Mouse (Mus musculus) stomach, embryonic 15.5 days (tissue): ENCODE data around the gene Asap3. TPM values are rescaled to one million over a fixed set of nuclear protein-coding genes. Genes with fewer than 3 reads are reported as not detected.

Source experiments
- ATAC-seq: fragments of 200-750 bp; cut with Nextera tagmentation; 2 replicates; pipeline ENCODE4 v1.8.0; 2017; ENCODE audit warnings: low read depth, moderate number of reproducible peaks, moderate TSS enrichment; ENCODE audit not compliant: insufficient read depth, low FRiP score
- H3K27ac ChIP-seq: fragments of 300-500 bp; sonication (generic); 2 replicates; pipeline ENCODE4 v1.5.1; 2015; ENCODE audit warnings: mild to moderate bottlenecking, inconsistent platforms
- H3K27me3 ChIP-seq: fragments of 300-500 bp; sonication (generic); replicated peaks from 2 replicates; pipeline ENCODE4 v1.6.1; 2015; ENCODE audit warnings: inconsistent platforms
- H3K36me3 ChIP-seq: fragments of 300-500 bp; sonication (generic); 2 replicates; pipeline ENCODE4 v1.6.1; 2015; ENCODE audit warnings: inconsistent platforms
- H3K4me1 ChIP-seq: fragments of 300-500 bp; sonication (generic); 2 replicates; pipeline ENCODE4 v1.6.1; 2015; ENCODE audit warnings: inconsistent platforms
- H3K4me2 ChIP-seq: fragments of 300-500 bp; sonication (generic); 2 replicates; pipeline ENCODE4 v1.6.1; 2015; ENCODE audit warnings: mild to moderate bottlenecking, inconsistent platforms
- H3K4me3 ChIP-seq: fragments of 300-500 bp; sonication (generic); replicated peaks from 2 replicates; pipeline ENCODE4 v1.5.1; 2015; ENCODE audit warnings: inconsistent platforms
- H3K9ac ChIP-seq: fragments of 300-500 bp; sonication (generic); 2 replicates; pipeline ENCODE4 v1.6.1; 2015; ENCODE audit warnings: inconsistent platforms
- H3K9me3 ChIP-seq: fragments of 300-500 bp; sonication (generic); 2 replicates; pipeline ENCODE4 v1.6.1; 2016; ENCODE audit warnings: inconsistent platforms
- WGBS: fragments of 180-500 bp; shearing (Covaris S2); methylation state at CpG from one replicate; pipeline ENCODE4 v1.1.7; 2015; 5-methylcytosine and 5-hydroxymethylcytosine counted together
- polyA plus RNA-seq: library from polyadenylated mRNA; unstranded; fragments of >200 nt; fragmentation: Nextera tagmentation; extraction: Ambion mirVana; gene quantifications from 2 replicates; pipeline ENCODE4 v1.2.1, GENCODE M21; 2015

The Asap3 gene
- polyA plus RNA-seq, 1 experiment from 2014 or later = 6.4 TPM

DNA sequence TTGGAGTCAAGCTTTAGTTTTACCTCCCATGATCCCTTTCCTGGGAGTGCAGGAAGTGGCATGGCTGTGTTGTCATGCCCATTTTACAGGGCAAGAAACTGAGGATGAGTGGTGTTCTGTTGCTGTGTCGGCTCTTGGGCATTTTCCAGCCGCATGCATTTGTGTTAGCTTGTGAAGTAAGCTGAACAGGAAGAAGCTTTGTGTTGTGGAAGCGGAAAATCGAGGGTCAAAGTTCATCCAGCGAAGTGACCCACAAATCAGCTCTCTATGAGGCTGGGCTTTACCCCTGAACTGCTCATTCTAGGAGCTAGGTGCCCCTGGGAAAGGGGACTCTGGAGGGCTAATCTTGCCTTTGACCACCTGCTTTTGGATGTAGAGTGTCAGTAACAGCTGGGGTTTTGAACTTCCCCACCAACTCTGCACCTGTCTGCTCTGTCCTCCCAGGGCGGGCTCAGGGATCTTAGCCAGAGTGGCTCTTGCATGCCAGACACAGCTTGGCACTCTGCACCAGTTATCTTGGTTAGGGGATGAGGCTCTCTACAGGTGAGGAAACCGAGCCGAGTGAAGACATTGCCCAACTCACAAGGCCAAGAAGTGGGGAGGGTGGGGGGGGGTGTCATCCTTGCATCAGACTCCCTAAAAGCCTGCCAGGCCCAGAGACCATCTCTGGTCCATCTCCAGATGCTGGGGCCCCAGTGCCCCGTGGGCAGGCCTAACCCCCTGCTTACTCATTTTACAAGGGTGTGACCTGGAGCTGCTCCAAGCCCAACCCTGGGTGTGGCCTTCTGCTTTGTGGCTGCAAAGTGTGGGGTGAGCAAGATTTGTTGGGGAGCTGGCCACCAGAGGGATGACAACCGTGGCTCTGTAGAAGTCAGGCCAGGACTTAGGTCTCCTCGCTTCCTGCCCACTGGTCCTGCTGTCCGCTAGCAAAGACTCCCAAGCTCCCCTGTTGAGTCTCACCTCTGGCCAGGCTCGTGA, 31.7 kb upstream of the Asap3 start:
- Histone ChIP-seq H3K4me3 (peak overlapping the region; percentile 78; the same call in 1 of the 2 replicates), H3K4me2 (peak overlapping the region; percentile 99), H3K9me3 (no peaks in the 10 kb centered on the region), H3K4me1 (peaks cover 59% of the 10 kb centered on the region), H3K27me3 (no peaks in the 10 kb centered on the region), H3K9ac (no peak overlapping the region), H3K36me3 (no peaks in the 10 kb centered on the region), H3K27ac (peak overlapping the region; percentile 71; the same call in 1 of the 2 replicates)
- WGBS = 64% methylated on average over 13 of the region's 13 CpGs
- ATAC-seq = peak; percentile 77

DNA sequence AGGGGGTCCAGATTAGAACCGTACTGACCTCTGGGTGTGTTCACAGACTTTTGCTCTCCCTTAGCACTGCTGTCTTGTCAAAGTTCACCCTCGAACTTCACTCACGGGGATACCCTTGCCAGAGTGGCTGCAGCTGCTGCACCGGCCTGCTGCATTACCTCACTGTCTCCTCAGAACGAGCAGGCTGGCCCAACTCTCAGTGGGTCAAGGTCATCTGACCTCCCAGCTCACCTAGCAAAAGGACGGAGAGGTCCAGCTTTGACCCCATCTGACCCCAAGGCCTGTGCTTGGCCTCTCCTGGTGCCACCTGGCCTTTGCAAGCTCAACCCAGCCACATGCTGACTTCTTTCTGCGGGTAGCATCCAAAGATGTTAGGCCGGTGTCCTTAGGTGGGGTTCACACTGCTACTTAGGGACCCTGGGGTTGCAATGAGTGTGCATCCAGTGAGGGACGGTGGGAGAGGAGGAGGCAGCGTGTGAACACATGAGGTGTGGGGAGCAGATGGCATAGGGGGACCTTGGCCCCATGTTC, 30.1 kb upstream of the Asap3 start:
- peaks cover 72% of the 10 kb centered on the region for H3K4me1 ChIP-seq
- H3K9ac ChIP-seq = no peak overlapping the region
- H3K4me3 ChIP-seq = no peak overlapping the region
- peak overlapping the region; percentile 31 for H3K27ac ChIP-seq
- no peak overlapping the region for H3K4me2 ChIP-seq
- no peaks in the 10 kb centered on the region for H3K36me3 ChIP-seq
- no peaks in the 10 kb centered on the region for H3K27me3 ChIP-seq
- 64% methylated on average over 10 of the region's 10 CpGs for WGBS
- H3K9me3 ChIP-seq = no peaks in the 10 kb centered on the region
- no peak for ATAC-seq

DNA sequence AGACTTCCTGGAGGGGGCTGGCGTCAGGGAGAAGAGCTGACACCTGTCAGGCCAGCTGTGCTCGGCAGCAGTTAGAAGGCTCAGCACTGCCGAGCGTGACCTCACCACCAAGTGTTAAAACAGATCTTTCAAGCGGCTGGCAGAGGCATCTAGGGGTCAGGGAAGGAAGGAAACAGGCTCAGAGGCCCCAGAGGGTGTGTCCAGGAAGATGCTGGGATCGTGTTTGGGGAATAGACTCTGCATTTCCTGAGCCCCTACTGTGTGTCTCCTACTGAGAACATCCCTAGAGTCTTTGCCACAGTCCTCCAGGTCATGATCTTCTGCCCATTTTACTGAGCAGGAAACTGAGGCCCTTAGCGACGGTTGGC, 28.9 kb upstream of the Asap3 start:
- ATAC-seq = no peak
- Histone ChIP-seq H3K36me3 (no peaks in the 10 kb centered on the region), H3K4me3 (0 out of 2 replicates have a peak overlapping the region, but pooled peaks have one; percentile 6), H3K9me3 (no peaks in the 10 kb centered on the region), H3K9ac (no peak overlapping the region), H3K4me2 (peak overlapping the region; percentile 21; the same call in 1 of the 2 replicates), H3K27me3 (no peaks in the 10 kb centered on the region), H3K4me1 (peaks cover 75% of the 10 kb centered on the region), H3K27ac (peak overlapping the region; percentile 77)
- WGBS = 39% methylated on average over 8 of the region's 8 CpGs

DNA sequence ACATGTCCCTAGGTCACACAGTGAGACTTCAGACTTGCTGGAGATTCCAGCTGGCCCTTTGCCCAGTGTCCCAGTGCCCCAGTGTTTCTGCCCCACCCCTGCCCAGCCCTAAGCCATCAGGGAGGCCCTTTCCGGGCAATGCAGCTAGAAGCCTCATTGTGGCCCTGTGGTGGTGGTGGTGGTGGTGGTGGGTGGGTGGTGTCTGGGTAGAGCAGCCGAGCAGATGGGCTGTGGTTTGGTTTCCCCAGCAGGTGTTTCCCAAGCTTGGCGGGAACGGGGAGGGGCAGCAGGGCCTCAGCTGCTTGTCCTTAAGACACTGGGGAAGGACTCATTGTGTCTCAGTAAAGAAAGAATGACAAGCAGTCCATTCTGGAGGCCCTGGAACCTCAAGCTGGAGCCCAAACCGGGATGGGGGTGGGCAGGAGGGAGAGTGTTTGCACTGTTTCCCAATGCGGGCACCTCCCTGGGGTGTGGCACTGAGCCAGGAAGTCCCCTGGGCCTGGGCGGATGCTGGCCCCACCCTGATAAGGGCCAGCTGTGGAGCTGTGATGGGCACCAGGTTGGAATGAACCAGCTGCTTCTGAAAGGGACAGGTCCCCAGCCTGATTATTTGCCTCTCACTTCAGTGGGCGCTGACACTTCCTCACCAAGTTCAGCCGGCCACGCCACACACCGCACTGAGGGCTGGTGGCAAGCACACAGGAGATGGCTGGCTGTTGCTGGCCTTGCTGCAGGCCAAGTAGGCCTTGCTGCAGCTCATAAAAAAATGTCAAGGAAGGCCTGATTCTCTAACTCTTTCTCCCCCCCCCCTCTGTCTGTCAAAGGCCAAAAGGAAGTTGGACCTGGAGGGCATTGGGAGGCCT, 28.3 kb upstream of the Asap3 start:
- peak; percentile 75 for ATAC-seq
- 33% methylated on average over 11 of the region's 11 CpGs for WGBS
- H3K36me3 ChIP-seq = no peaks in the 10 kb centered on the region
- H3K4me1 ChIP-seq = peaks cover 74% of the 10 kb centered on the region
- peak overlapping the region; percentile 21; the same call in 1 of the 2 replicates for H3K4me2 ChIP-seq
- peak overlapping the region; percentile 77 for H3K27ac ChIP-seq
- H3K4me3 ChIP-seq = 0 out of 2 replicates have a peak overlapping the region, but pooled peaks have one; percentile 6
- no peaks in the 10 kb centered on the region for H3K9me3 ChIP-seq
- no peaks in the 10 kb centered on the region for H3K27me3 ChIP-seq
- H3K9ac ChIP-seq = no peak overlapping the region

DNA sequence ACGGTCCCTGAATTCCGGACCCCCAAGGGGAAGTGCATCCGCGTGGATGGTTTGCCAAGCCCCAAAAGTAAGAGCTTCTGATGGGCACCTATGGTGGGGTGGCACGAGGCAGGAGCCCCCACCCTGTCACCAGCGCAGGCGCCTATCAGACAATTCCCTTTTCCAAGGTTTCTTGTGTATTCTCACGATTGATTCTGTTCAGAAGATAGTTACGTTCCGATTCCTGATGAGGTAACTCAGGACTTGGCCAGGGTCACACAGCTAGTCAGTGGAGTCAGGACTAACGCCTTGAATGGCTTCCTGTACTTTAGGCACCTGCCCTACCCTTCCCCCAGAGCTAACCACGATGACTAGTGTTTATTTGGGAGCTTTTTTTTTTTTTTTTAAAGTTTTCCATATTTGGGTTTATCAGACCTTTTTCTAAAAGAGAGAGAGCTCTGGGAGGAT, 27.7 kb upstream of the Asap3 start:
- H3K36me3 ChIP-seq = no peaks in the 10 kb centered on the region
- H3K27me3 ChIP-seq = no peaks in the 10 kb centered on the region
- 71% methylated on average over 12 of the region's 12 CpGs for WGBS
- H3K27ac ChIP-seq = peak overlapping the region; percentile 77
- no peak overlapping the region for H3K4me3 ChIP-seq
- H3K9ac ChIP-seq = no peak overlapping the region
- H3K4me2 ChIP-seq = no peak overlapping the region
- H3K9me3 ChIP-seq = no peaks in the 10 kb centered on the region
- ATAC-seq = no peak
- peaks cover 68% of the 10 kb centered on the region for H3K4me1 ChIP-seq

DNA sequence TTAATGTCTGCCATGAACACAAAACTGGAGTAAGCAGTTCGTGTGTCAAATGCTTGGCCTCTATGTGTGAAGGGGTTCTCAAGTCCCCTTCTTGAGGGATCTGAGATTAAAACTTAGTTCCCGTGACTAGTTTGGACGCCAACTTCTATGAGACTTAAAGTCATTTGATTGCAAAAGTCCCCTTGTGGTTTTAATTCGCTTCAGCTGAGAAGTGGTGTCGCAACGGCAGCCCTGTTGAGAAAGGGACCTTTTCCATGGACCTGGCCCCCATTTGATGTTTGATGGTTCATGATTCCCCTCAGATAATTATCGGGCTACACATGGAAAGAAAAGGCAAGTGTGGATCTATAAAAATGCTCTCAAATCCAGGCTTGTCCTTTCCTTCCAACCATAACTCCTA, 26.7 kb upstream of the Asap3 start:
- Histone ChIP-seq H3K4me1 (peaks cover 58% of the 10 kb centered on the region), H3K27me3 (no peaks in the 10 kb centered on the region), H3K4me3 (no peak overlapping the region), H3K27ac (0 out of 2 replicates have a peak overlapping the region, but pooled peaks have one; percentile 41), H3K9me3 (no peaks in the 10 kb centered on the region), H3K4me2 (no peak overlapping the region), H3K36me3 (no peaks in the 10 kb centered on the region), H3K9ac (no peak overlapping the region)
- WGBS = 91% methylated on average over 7 of the region's 7 CpGs
- ATAC-seq = no peak

DNA sequence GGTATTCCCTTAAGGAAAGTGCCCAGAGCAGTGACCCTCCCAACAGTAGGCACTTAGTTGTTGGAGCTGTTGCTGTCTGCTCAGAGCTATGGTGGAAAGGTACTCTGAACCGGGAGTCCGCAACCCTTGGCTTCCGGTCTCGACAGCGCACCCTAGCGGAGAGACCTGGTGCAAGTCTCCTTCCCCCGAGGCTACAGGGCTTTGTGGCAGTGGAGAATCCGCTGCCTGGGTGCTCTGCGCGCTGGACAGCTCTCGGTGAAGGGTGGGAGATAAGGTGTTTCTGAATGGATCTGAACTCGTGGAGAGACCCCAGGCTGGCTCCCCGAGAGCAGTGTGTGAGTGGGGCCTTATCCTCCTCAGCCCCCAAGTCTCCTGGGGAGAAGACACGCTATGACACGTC, 26.2 kb upstream of the Asap3 start:
- ATAC-seq = no peak
- 13% methylated on average over 15 of the region's 15 CpGs for WGBS

DNA sequence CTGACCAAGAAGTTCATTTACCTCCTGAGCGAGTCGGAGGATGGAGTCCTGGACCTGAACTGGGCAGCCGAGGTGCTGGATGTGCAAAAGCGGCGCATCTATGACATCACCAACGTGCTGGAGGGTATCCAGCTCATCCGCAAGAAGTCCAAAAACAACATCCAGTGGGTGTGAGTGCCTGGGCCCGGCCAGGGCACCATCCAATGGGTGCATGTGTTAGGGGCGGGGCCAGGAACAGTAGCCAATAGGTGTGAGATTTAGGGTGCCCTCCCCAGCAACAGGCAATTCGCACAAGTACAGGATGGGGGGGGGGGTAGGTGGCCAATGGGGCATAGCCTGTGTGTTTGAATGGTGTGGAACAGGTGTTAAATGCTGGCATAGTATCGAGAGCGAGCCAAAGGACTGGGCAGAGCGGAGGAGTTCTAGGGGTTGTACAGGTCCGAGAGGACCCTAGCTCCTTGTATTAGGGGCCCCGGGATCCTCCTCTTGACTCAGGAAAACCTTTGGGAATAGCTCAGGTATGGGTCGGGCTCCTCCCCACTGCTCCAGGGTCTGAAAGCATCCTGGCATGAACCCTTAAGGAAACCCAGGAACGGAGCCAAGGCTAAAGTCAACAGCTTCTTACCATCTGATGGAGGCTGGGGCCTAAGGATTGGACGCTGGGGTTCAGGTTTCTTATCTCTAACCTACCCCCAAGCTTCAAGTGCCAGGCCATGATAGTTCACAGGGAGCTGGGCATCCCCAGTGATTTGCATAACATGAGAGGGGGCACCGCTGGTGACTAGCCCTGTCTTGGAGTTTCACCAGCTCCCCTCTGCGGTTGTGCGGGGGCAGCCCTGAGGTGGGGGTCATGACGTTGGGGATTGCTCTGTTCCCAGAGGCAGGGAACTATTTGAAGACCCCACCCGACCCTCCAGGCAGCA, 25.5 kb upstream of the Asap3 start:
- 30% methylated on average over 23 of the region's 23 CpGs for WGBS
- ATAC-seq = peak; percentile 71; the same call in 1 of the 2 replicates

More for the DNA sequence above, 26.2 kb upstream of the Asap3 start:
- no peaks in the 10 kb centered on the region for H3K9me3 ChIP-seq
- peak overlapping the region; percentile 25 for H3K4me3 ChIP-seq
- H3K4me2 ChIP-seq = peak overlapping the region; percentile 47
- no peaks in the 10 kb centered on the region for H3K36me3 ChIP-seq
- no peaks in the 10 kb centered on the region for H3K27me3 ChIP-seq
- no peak overlapping the region for H3K9ac ChIP-seq
- 0 out of 2 replicates have a peak overlapping the region, but pooled peaks have one; percentile 41 for H3K27ac ChIP-seq
- H3K4me1 ChIP-seq = peaks cover 53% of the 10 kb centered on the region

DNA sequence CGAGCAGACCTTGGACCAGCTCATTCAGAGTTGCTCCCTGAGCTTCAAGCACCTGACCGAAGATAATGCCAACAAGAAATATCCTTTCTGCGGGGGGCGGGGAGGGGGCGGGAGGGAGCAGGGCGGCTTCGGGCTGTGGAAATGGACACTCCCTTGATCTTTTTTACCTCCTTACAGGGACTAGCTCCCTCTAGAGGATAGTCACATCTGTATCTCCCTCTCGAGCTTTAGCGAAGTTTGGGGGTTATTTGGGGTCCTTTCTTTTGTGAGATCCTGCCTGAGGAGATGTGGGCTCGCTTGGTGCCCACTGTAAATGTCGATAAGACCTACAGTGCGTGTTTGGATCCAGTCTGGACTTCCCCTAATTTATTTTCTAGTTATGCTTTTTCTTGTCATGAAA, 24.8 kb upstream of the Asap3 start:
- no peaks in the 10 kb centered on the region for H3K36me3 ChIP-seq
- H3K9ac ChIP-seq = no peak overlapping the region
- no peaks in the 10 kb centered on the region for H3K27me3 ChIP-seq
- 28% methylated on average over 12 of the region's 12 CpGs for WGBS
- no peaks in the 10 kb centered on the region for H3K9me3 ChIP-seq
- H3K4me3 ChIP-seq = no peak overlapping the region
- no peak for ATAC-seq
- H3K27ac ChIP-seq = no peak overlapping the region
- H3K4me2 ChIP-seq = peak overlapping the region; percentile 26; the same call in 1 of the 2 replicates
- peaks cover 43% of the 10 kb centered on the region for H3K4me1 ChIP-seq

More for the DNA sequence above, 25.5 kb upstream of the Asap3 start:
- no peaks in the 10 kb centered on the region for H3K36me3 ChIP-seq
- H3K9ac ChIP-seq = no peak overlapping the region
- 0 out of 2 replicates have a peak overlapping the region, but pooled peaks have one; percentile 41 for H3K27ac ChIP-seq
- peak overlapping the region; percentile 47 for H3K4me2 ChIP-seq
- no peaks in the 10 kb centered on the region for H3K27me3 ChIP-seq
- H3K4me1 ChIP-seq = peaks cover 47% of the 10 kb centered on the region
- H3K4me3 ChIP-seq = peak overlapping the region; percentile 25
- H3K9me3 ChIP-seq = no peaks in the 10 kb centered on the region

DNA sequence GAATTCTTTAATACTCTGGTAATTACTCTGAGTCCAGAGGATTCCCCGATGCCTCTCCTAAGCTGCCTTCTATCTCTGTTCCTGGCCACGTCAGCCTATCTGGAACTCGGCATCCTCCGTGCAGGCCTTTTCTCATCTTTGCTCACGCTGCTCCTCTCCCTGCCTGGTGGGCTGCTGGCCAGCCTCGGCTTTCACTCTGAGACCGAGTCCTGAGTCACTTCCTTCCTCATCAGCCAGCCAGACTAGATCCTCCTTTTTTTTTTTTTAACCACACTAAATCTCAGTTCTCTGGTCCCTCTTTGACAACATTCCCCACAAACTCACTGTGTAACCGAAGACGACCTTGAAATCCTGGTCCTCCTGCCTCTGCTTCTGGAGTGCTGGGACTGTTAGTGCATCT, 20.8 kb upstream of the Asap3 start:
- H3K4me1 ChIP-seq = peaks cover 20% of the 10 kb centered on the region
- H3K27me3 ChIP-seq = no peaks in the 10 kb centered on the region
- ATAC-seq = no peak
- no peaks in the 10 kb centered on the region for H3K36me3 ChIP-seq
- 57% methylated on average over 9 of the region's 9 CpGs for WGBS
- H3K4me3 ChIP-seq = no peak overlapping the region
- H3K4me2 ChIP-seq = no peak overlapping the region
- H3K9me3 ChIP-seq = no peaks in the 10 kb centered on the region
- no peak overlapping the region for H3K27ac ChIP-seq
- no peak overlapping the region for H3K9ac ChIP-seq
